Mouse (Mus musculus) heart, postnatal 0 days (tissue): ENCODE results near the gene AC131692.1.

ENCODE experiments used
- CTCF ChIP-seq: IDR thresholded peaks from 2 replicates; pipeline ENCODE4 v1.5.1; 2016; ENCODE audit warnings: antibody characterized with exemption, control low read depth, low read depth
- EP300 ChIP-seq: IDR thresholded peaks from 2 replicates; pipeline ENCODE4 v1.6.1; 2016; ENCODE audit warnings: antibody characterized with exemption, low read depth

DNA sequence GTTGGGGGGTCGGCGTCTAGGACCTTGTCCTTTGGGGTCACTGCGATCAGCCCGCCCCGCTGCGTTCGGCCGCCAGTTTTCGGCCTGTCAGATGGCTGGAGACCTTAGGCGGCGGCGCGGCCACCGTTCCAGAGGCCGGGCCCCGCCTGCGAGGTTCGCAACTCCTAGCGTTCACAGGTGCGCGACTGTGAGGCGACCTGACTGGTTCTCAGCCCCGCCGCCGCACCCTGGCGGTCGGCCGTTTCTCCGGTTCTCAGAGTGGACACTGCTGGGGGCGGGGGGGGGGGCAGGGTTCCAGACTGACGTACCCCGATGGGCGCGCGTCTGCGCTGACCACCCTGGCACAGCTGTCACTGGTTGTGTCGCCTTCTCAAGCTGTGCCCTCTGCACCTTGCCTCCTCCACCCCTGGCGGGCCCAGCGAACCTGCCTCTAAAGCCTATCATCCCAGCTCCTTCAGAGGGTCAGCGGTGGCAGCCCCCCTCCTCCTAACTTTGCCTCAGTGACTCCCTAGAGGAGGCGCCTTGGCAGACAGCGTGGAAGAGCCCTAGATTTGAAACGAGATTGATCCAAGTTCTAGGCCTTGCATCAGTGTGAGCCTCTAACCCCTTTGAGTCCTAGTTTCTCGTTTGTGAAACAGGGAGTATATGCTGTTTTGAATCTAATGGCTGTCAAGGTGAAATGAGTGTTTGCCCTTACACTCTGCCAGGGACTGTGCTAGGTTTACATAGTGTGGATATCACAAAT, 46.9 kb upstream of the AC131692.1 start:
- TF ChIP-seq CTCF (no peak), EP300 (no peak)
